Comparison of ENCODE assay signal across 8 mouse cellular contexts in genomic region chr10:80116563-80116926, GRCm38 (mm10). TPM values are rescaled to one million over a fixed set of nuclear protein-coding genes. Genes with fewer than 3 reads are reported as not detected.
DNase-seq lines count a peak whose midpoint lies in the region; ATAC-seq and TF ChIP-seq lines count a peak whose summit lies in the region.

No protein-coding gene starts in this region.

- peak overlapping the region; percentile 93 for H3K4me2 ChIP-seq in kidney, embryonic 15.5 days
- peak overlapping the region; percentile 92 for H3K4me2 ChIP-seq in heart, embryonic 15.5 days
- peak overlapping the region; percentile 95 for H3K4me2 ChIP-seq in liver, embryonic 13.5 days
- H3K4me2 ChIP-seq in stomach, embryonic 14.5 days (replicated peaks; ENCODE audit: low read depth, low read length), result peak overlapping the region; percentile 61

- ATAC-seq in kidney, embryonic 15.5 days (replicated peaks; ENCODE audit: low FRiP score), result no peak
- ATAC-seq in heart, embryonic 15.5 days (replicated peaks; ENCODE audit: insufficient number of reproducible peaks, insufficient read depth, low FRiP score, low read depth), result no peak
- no peak for ATAC-seq in liver, embryonic 13.5 days (ENCODE audit: low read depth)
- no peak for ATAC-seq in stomach, embryonic 14.5 days (ENCODE audit: insufficient number of reproducible peaks, insufficient read depth, low FRiP score, low read depth)

- no peak for DNase-seq in kidney, postnatal 36 days
- no peak for DNase-seq in liver, embryonic 13.5 days
- DNase-seq in left cerebral cortex, postnatal 36 days (ENCODE audit: low spot score in 2 of 2), result no peak
- no peak for DNase-seq in ovary, adult 18-20 months (ENCODE audit: low spot score)

- peak overlapping the region; percentile 74 for H3K4me3 ChIP-seq in kidney, embryonic 15.5 days (replicated peaks)
- H3K4me3 ChIP-seq in bone marrow macrophage, adult 2 months (ENCODE audit: insufficient read depth, low read length), result peak overlapping the region; percentile 99
- H3K4me3 ChIP-seq in heart, embryonic 15.5 days, result peak overlapping the region; percentile 95
- peak overlapping the region; percentile 96 for H3K4me3 ChIP-seq in liver, embryonic 13.5 days (replicated peaks)
- peak overlapping the region; percentile 78 for H3K4me3 ChIP-seq in stomach, embryonic 14.5 days (ENCODE audit: low read depth, low read length)

- H3K27me3 ChIP-seq in kidney, embryonic 15.5 days, result no peaks in the 10 kb centered on the region
- no peaks in the 10 kb centered on the region for H3K27me3 ChIP-seq in heart, embryonic 15.5 days
- H3K27me3 ChIP-seq in liver, embryonic 13.5 days, result no peaks in the 10 kb centered on the region
- no peaks in the 10 kb centered on the region for H3K27me3 ChIP-seq in stomach, embryonic 14.5 days (ENCODE audit: control insufficient read depth, insufficient read depth, low read length)

- H3K4me1 ChIP-seq in kidney, embryonic 15.5 days, result peaks cover 46% of the 10 kb centered on the region
- peaks cover 20% of the 10 kb centered on the region for H3K4me1 ChIP-seq in bone marrow macrophage, adult 2 months (ENCODE audit: control insufficient read depth, insufficient read depth, low read length)
- peaks cover 48% of the 10 kb centered on the region for H3K4me1 ChIP-seq in heart, embryonic 15.5 days (replicated peaks)
- peaks cover 64% of the 10 kb centered on the region for H3K4me1 ChIP-seq in liver, embryonic 13.5 days (replicated peaks)
- peaks cover 19% of the 10 kb centered on the region for H3K4me1 ChIP-seq in stomach, embryonic 14.5 days (ENCODE audit: control insufficient read depth, insufficient read depth, low read length)

- WGBS in kidney, embryonic 15.5 days, result under 1% methylated on average over 27 of the region's 27 CpGs
- WGBS in heart, embryonic 15.5 days, result 0% methylated on average over 27 of the region's 27 CpGs
- under 1% methylated on average over 27 of the region's 27 CpGs for WGBS in liver, embryonic 13.5 days (ENCODE audit: insufficient replicate concordance)
- WGBS in stomach, embryonic 14.5 days, result 0% methylated on average over 27 of the region's 27 CpGs

- TF ChIP-seq POLR2A in bone marrow macrophage, adult 2 months (IDR thresholded peaks at IDR 0.05; ENCODE audit: borderline replicate concordance, low read depth, low read length), result no peak

- H3K9me3 ChIP-seq in kidney, embryonic 15.5 days (replicated peaks), result no peaks in the 10 kb centered on the region
- H3K9me3 ChIP-seq in heart, embryonic 15.5 days (replicated peaks), result no peaks in the 10 kb centered on the region
- H3K9me3 ChIP-seq in liver, embryonic 13.5 days (replicated peaks), result no peaks in the 10 kb centered on the region
- H3K9me3 ChIP-seq in stomach, embryonic 14.5 days (ENCODE audit: control insufficient read depth, low read depth, low read length), result no peaks in the 10 kb centered on the region

- H3K36me3 ChIP-seq in kidney, embryonic 15.5 days, result peaks cover 38% of the 10 kb centered on the region
- peaks cover 13% of the 10 kb centered on the region; the same call in 1 of the 2 replicates for H3K36me3 ChIP-seq in heart, embryonic 15.5 days
- peaks cover 43% of the 10 kb centered on the region for H3K36me3 ChIP-seq in liver, embryonic 13.5 days
- H3K36me3 ChIP-seq in stomach, embryonic 14.5 days (ENCODE audit: control insufficient read depth, insufficient read depth, low read length), result peaks cover 19% of the 10 kb centered on the region

- TF ChIP-seq CTCF in bone marrow macrophage, adult 2 months (IDR thresholded peaks at IDR 0.05; ENCODE audit: low read depth, low read length), result no peak

- H3K9ac ChIP-seq in kidney, embryonic 15.5 days, result peak overlapping the region; percentile 92
- H3K9ac ChIP-seq in heart, embryonic 15.5 days, result peak overlapping the region; percentile 95
- peak overlapping the region; percentile 99 for H3K9ac ChIP-seq in liver, embryonic 13.5 days
- H3K9ac ChIP-seq in stomach, embryonic 14.5 days (replicated peaks; ENCODE audit: low read depth, low read length), result peak overlapping the region; percentile 88

- peak overlapping the region; percentile 48; the same call in 1 of the 2 replicates for H3K27ac ChIP-seq in kidney, embryonic 15.5 days
- H3K27ac ChIP-seq in bone marrow macrophage, adult 2 months (ENCODE audit: insufficient read depth, low read depth, low read length), result peak overlapping the region; percentile 54
- peak overlapping the region; percentile 86 for H3K27ac ChIP-seq in heart, embryonic 15.5 days
- H3K27ac ChIP-seq in liver, embryonic 13.5 days, result peak overlapping the region; percentile 95
- H3K27ac ChIP-seq in stomach, embryonic 14.5 days (ENCODE audit: low read length), result peak overlapping the region; percentile 18; the same call in 1 of the 2 replicates

- intact Hi-C loops in left cerebral cortex, postnatal 36 days (cut with DNase I), result no loop called here

RNA-seq across cellular contexts. Expression of gene Stk11, which starts 0.9 kb away (rescaled TPM):
- 15.0 and 22.4 TPM in 2 replicates for polyA plus RNA-seq in kidney, embryonic 15.5 days (2015; fragmentation: Nextera tagmentation; extraction: Ambion mirVana)
- 104 TPM in 2 replicates for polyA plus RNA-seq in bone marrow macrophage, adult 2 months (2012; ENCODE audit: insufficient read depth, insufficient read length, missing spikeins)
- polyA plus RNA-seq in heart, embryonic 15.5 days (2015; fragmentation: Nextera tagmentation; extraction: Ambion mirVana), result 10.0 and 14.2 TPM in 2 replicates
- 16.2 and 18.3 TPM in 2 replicates for polyA plus RNA-seq in liver, embryonic 13.5 days (2015; fragmentation: Nextera tagmentation; extraction: Ambion mirVana)
- 25.2 and 25.9 TPM in 2 replicates for polyA plus RNA-seq in stomach, embryonic 14.5 days (2014; fragmentation: Nextera tagmentation; extraction: Ambion mirVana)
- total RNA-seq in left cerebral cortex, postnatal 36 days (2021), result 100 to 1,000 TPM in 1 of 2 experiments, 10 to 100 TPM in 1; 94.4 to 100 TPM

RNA-seq across cellular contexts. Expression of gene Sbno2, which starts 11.2 kb away (rescaled TPM):
- 14.4 and 16.2 TPM in 2 replicates for polyA plus RNA-seq in kidney, embryonic 15.5 days (2015; fragmentation: Nextera tagmentation; extraction: Ambion mirVana)
- polyA plus RNA-seq in bone marrow macrophage, adult 2 months (2012; ENCODE audit: insufficient read depth, insufficient read length, missing spikeins), result 54.5 and 55.8 TPM in 2 replicates
- 8.3 and 13.9 TPM in 2 replicates for polyA plus RNA-seq in heart, embryonic 15.5 days (2015; fragmentation: Nextera tagmentation; extraction: Ambion mirVana)
- polyA plus RNA-seq in liver, embryonic 13.5 days (2015; fragmentation: Nextera tagmentation; extraction: Ambion mirVana), result 9.2 and 9.9 TPM in 2 replicates
- 13.2 and 15.7 TPM in 2 replicates for polyA plus RNA-seq in stomach, embryonic 14.5 days (2014; fragmentation: Nextera tagmentation; extraction: Ambion mirVana)
- total RNA-seq in left cerebral cortex, postnatal 36 days (2021), result 10 to 100 TPM; 14.5 to 25.5 TPM

RNA-seq across cellular contexts. Expression of gene Atp5d, which starts 21.9 kb away (rescaled TPM):
- polyA plus RNA-seq in kidney, embryonic 15.5 days (2015; fragmentation: Nextera tagmentation; extraction: Ambion mirVana), result 594 and 612 TPM in 2 replicates
- polyA plus RNA-seq in bone marrow macrophage, adult 2 months (2012; ENCODE audit: insufficient read depth, insufficient read length, missing spikeins), result 198 TPM in 2 replicates
- polyA plus RNA-seq in heart, embryonic 15.5 days (2015; fragmentation: Nextera tagmentation; extraction: Ambion mirVana), result 861 and 962 TPM in 2 replicates
- 358 and 362 TPM in 2 replicates for polyA plus RNA-seq in liver, embryonic 13.5 days (2015; fragmentation: Nextera tagmentation; extraction: Ambion mirVana)
- 481 and 531 TPM in 2 replicates for polyA plus RNA-seq in stomach, embryonic 14.5 days (2014; fragmentation: Nextera tagmentation; extraction: Ambion mirVana)
- 100 to 1,000 TPM; 334 to 384 TPM for total RNA-seq in left cerebral cortex, postnatal 36 days (2021)

RNA-seq across cellular contexts. Expression of gene Cbarp, which starts 24.1 kb away (rescaled TPM):
- 5.7 and 6.1 TPM in 2 replicates for polyA plus RNA-seq in kidney, embryonic 15.5 days (2015; fragmentation: Nextera tagmentation; extraction: Ambion mirVana)
- 2.0 and 2.9 TPM in 2 replicates for polyA plus RNA-seq in bone marrow macrophage, adult 2 months (2012; ENCODE audit: insufficient read depth, insufficient read length, missing spikeins)
- polyA plus RNA-seq in heart, embryonic 15.5 days (2015; fragmentation: Nextera tagmentation; extraction: Ambion mirVana), result 1.7 and 2.9 TPM in 2 replicates
- 0.54 and 0.69 TPM in 2 replicates for polyA plus RNA-seq in liver, embryonic 13.5 days (2015; fragmentation: Nextera tagmentation; extraction: Ambion mirVana)
- polyA plus RNA-seq in stomach, embryonic 14.5 days (2014; fragmentation: Nextera tagmentation; extraction: Ambion mirVana), result 7.5 and 10.1 TPM in 2 replicates
- 100 to 1,000 TPM; 431 to 463 TPM for total RNA-seq in left cerebral cortex, postnatal 36 days (2021)

RNA-seq across cellular contexts. Expression of gene Midn, which starts 31.5 kb away (rescaled TPM):
- 18.8 and 19.5 TPM in 2 replicates for polyA plus RNA-seq in kidney, embryonic 15.5 days (2015; fragmentation: Nextera tagmentation; extraction: Ambion mirVana)
- 32.9 and 40.5 TPM in 2 replicates for polyA plus RNA-seq in bone marrow macrophage, adult 2 months (2012; ENCODE audit: insufficient read depth, insufficient read length, missing spikeins)
- polyA plus RNA-seq in heart, embryonic 15.5 days (2015; fragmentation: Nextera tagmentation; extraction: Ambion mirVana), result 11.6 and 16.8 TPM in 2 replicates
- 3.0 and 3.3 TPM in 2 replicates for polyA plus RNA-seq in liver, embryonic 13.5 days (2015; fragmentation: Nextera tagmentation; extraction: Ambion mirVana)
- 29.3 and 32.1 TPM in 2 replicates for polyA plus RNA-seq in stomach, embryonic 14.5 days (2014; fragmentation: Nextera tagmentation; extraction: Ambion mirVana)
- 10 to 100 TPM; 76.2 to 78.8 TPM for total RNA-seq in left cerebral cortex, postnatal 36 days (2021)

Comparison
In these comparisons a context has a peak if more than half of its experiments do, and no peak if none do; other contexts are left out.
1. H3K27ac ChIP-seq: peak in every context shown above with its lines; median percentile 95 in liver, embryonic 13.5 days; 86 in heart, embryonic 15.5 days; 54 in bone marrow macrophage, adult 2 months; 48 in kidney, embryonic 15.5 days; 18 in stomach, embryonic 14.5 days.